ENCODE assay signal across 10 mouse cellular contexts in genomic region chr19:5815928-5816327, GRCm38 (mm10). TPM values are rescaled to one million over a fixed set of nuclear protein-coding genes. Genes with fewer than 3 reads are reported as not detected.
DNase-seq lines count a peak whose midpoint lies in the region; ATAC-seq and TF ChIP-seq lines count a peak whose summit lies in the region.
"Had no signal": no experiment of that assay in that cellular context is flagged by ENCODE, and none has a peak within 500 bp of the region (broad histone marks: within the 10 kb centered on the region; RNA-seq: fewer than 3 reads in every experiment).

No protein-coding gene starts in this region.

- WGBS in midbrain, embryonic 11.5 days, result 82% methylated on average over 4 of the region's 4 CpGs
- WGBS in midbrain, embryonic 16.5 days, result 68% methylated on average over 4 of the region's 4 CpGs
- WGBS in olfactory bulb, adult 2 months, result 59% methylated on average over 4 of the region's 4 CpGs

- intact Hi-C loops in left cerebral cortex, postnatal 10 days (cut with DNase I), result no loop called here

- H3K4me2 ChIP-seq in midbrain, embryonic 11.5 days, result no peak overlapping the region
- no peak overlapping the region for H3K4me2 ChIP-seq in midbrain, embryonic 16.5 days (ENCODE audit: low read length)
- H3K4me2 ChIP-seq: limb, embryonic 12.5 days; neural tube, embryonic 15.5 days had no signal

- no peaks in the 10 kb centered on the region for H3K9me3 ChIP-seq in midbrain, embryonic 11.5 days (ENCODE audit: control insufficient read depth, low read length)
- no peaks in the 10 kb centered on the region for H3K9me3 ChIP-seq in midbrain, embryonic 16.5 days (replicated peaks; ENCODE audit: control insufficient read depth, low read length, poor library complexity, severe bottlenecking)
- H3K9me3 ChIP-seq: limb, embryonic 12.5 days; neural tube, embryonic 15.5 days had no signal

- no peak for ATAC-seq in midbrain, embryonic 11.5 days (ENCODE audit: low FRiP score)
- ATAC-seq in midbrain, embryonic 16.5 days, result no peak

- TF ChIP-seq POLR2A in bone marrow macrophage, adult 2 months (IDR thresholded peaks at IDR 0.05; ENCODE audit: borderline replicate concordance, low read depth, low read length), result no peak
- no peak for TF ChIP-seq POLR2A in olfactory bulb, adult 2 months (IDR thresholded peaks at IDR 0.05; ENCODE audit: insufficient read depth, low read depth, low read length)

- no peak overlapping the region for H3K27ac ChIP-seq in midbrain, embryonic 11.5 days (ENCODE audit: low read depth, low read length)
- no peak overlapping the region for H3K27ac ChIP-seq in midbrain, embryonic 16.5 days (ENCODE audit: low read length)
- peak overlapping the region; percentile 92 for H3K27ac ChIP-seq in bone marrow macrophage, adult 2 months (ENCODE audit: insufficient read depth, low read depth, low read length)
- H3K27ac ChIP-seq in olfactory bulb, adult 2 months (ENCODE audit: insufficient read depth, low read depth, low read length), result peak overlapping the region; percentile 96

- H3K4me3 ChIP-seq in midbrain, embryonic 11.5 days (ENCODE audit: low read depth, low read length), result no peak overlapping the region
- H3K4me3 ChIP-seq in midbrain, embryonic 16.5 days (ENCODE audit: low read depth, low read length), result no peak overlapping the region
- peak overlapping the region; percentile 33 for H3K4me3 ChIP-seq in bone marrow macrophage, adult 2 months (ENCODE audit: insufficient read depth, low read length)
- H3K4me3 ChIP-seq in olfactory bulb, adult 2 months (ENCODE audit: insufficient read depth, low read depth, low read length), result no peak overlapping the region
- H3K4me3 ChIP-seq: limb, embryonic 12.5 days; neural tube, embryonic 15.5 days had no signal

- DNase-seq in midbrain, embryonic 11.5 days (ENCODE audit: low spot score, missing footprints), result peak; percentile 69
- DNase-seq in kidney, postnatal 10 days, result peak; percentile 71
- no peak for DNase-seq in right cerebral cortex, adult 18-20 months
- no peak for DNase-seq in cerebellum, postnatal 4 days (ENCODE audit: low spot score in 2 of 2)
- DNase-seq in left cerebral cortex, postnatal 10 days (ENCODE audit: extremely low spot score in 1 of 2, low spot score in 2 of 2), result no peak

- TF ChIP-seq CTCF in bone marrow macrophage, adult 2 months (IDR thresholded peaks at IDR 0.05; ENCODE audit: low read depth, low read length), result no peak
- TF ChIP-seq CTCF in olfactory bulb, adult 2 months (IDR thresholded peaks at IDR 0.05; ENCODE audit: insufficient read depth, low read depth, low read length), result no peak

- peaks cover 15% of the 10 kb centered on the region for H3K4me1 ChIP-seq in midbrain, embryonic 11.5 days (ENCODE audit: control insufficient read depth, insufficient read depth, low read length)
- peaks cover 23% of the 10 kb centered on the region for H3K4me1 ChIP-seq in midbrain, embryonic 16.5 days (ENCODE audit: control insufficient read depth, insufficient read depth, low read length)
- peaks cover 60% of the 10 kb centered on the region for H3K4me1 ChIP-seq in bone marrow macrophage, adult 2 months (ENCODE audit: control insufficient read depth, insufficient read depth, low read length)
- H3K4me1 ChIP-seq in olfactory bulb, adult 2 months (ENCODE audit: control insufficient read depth, insufficient read depth, low read length), result peaks cover 65% of the 10 kb centered on the region

- no peaks in the 10 kb centered on the region for H3K36me3 ChIP-seq in midbrain, embryonic 11.5 days (ENCODE audit: control insufficient read depth, insufficient read depth, low read length)
- no peaks in the 10 kb centered on the region for H3K36me3 ChIP-seq in midbrain, embryonic 16.5 days (ENCODE audit: control insufficient read depth, insufficient read depth, low read length)
- H3K36me3 ChIP-seq: limb, embryonic 12.5 days; neural tube, embryonic 15.5 days had no signal

- no peaks in the 10 kb centered on the region for H3K27me3 ChIP-seq in midbrain, embryonic 11.5 days (ENCODE audit: control insufficient read depth, insufficient read depth, low read length)
- no peaks in the 10 kb centered on the region for H3K27me3 ChIP-seq in midbrain, embryonic 16.5 days (ENCODE audit: control insufficient read depth, insufficient read depth, low read depth, low read length)
- H3K27me3 ChIP-seq: limb, embryonic 12.5 days; neural tube, embryonic 15.5 days had no signal

- no peak overlapping the region for H3K9ac ChIP-seq in midbrain, embryonic 11.5 days (ENCODE audit: low read length)
- no peak overlapping the region for H3K9ac ChIP-seq in midbrain, embryonic 16.5 days (ENCODE audit: low read depth, low read length)
- H3K9ac ChIP-seq: limb, embryonic 12.5 days; neural tube, embryonic 15.5 days had no signal

RNA-seq across cellular contexts. Expression of gene Scyl1, which starts 44.7 kb away (rescaled TPM):
- polyA plus RNA-seq in midbrain, embryonic 11.5 days (2014; fragmentation: Nextera tagmentation; extraction: Ambion mirVana), result 48.2 and 58.6 TPM in 2 replicates
- polyA plus RNA-seq in midbrain, embryonic 16.5 days (2015; fragmentation: Nextera tagmentation; extraction: Ambion mirVana), result 86.3 and 86.6 TPM in 2 replicates
- 46.7 and 48.3 TPM in 2 replicates for polyA plus RNA-seq in bone marrow macrophage, adult 2 months (2012; ENCODE audit: insufficient read depth, insufficient read length, missing spikeins)
- polyA plus RNA-seq in olfactory bulb, adult 2 months (2012; ENCODE audit: insufficient read depth, insufficient read length, low replicate concordance, missing spikeins), result not detected in 2 replicates
- total RNA-seq in left cerebral cortex, postnatal 10 days (2021), result 10 to 100 TPM; 79.4 to 82.8 TPM

RNA-seq across cellular contexts. Expression of gene Frmd8, which starts 59.1 kb away (rescaled TPM):
- 11.5 and 14.0 TPM in 2 replicates for polyA plus RNA-seq in midbrain, embryonic 11.5 days (2014; fragmentation: Nextera tagmentation; extraction: Ambion mirVana)
- 14.7 and 16.5 TPM in 2 replicates for polyA plus RNA-seq in midbrain, embryonic 16.5 days (2015; fragmentation: Nextera tagmentation; extraction: Ambion mirVana)
- polyA plus RNA-seq in bone marrow macrophage, adult 2 months (2012; ENCODE audit: insufficient read depth, insufficient read length, missing spikeins), result 24.6 and 25.2 TPM in 2 replicates
- not detected in 2 replicates for polyA plus RNA-seq in olfactory bulb, adult 2 months (2012; ENCODE audit: insufficient read depth, insufficient read length, low replicate concordance, missing spikeins)
- total RNA-seq in left cerebral cortex, postnatal 10 days (2021), result 10 to 100 TPM; 10.7 to 12.4 TPM

Comparison
In these comparisons a context has a peak if more than half of its experiments do, and no peak if none do; other contexts are left out.
1. DNase-seq: peak in midbrain, embryonic 11.5 days (single experiment) and kidney, postnatal 10 days (single experiment); none in right cerebral cortex, adult 18-20 months (single experiment), cerebellum, postnatal 4 days (0 of 2) and left cerebral cortex, postnatal 10 days (0 of 2).
2. H3K27ac ChIP-seq: peak in bone marrow macrophage, adult 2 months (single experiment) and olfactory bulb, adult 2 months (single experiment); none in midbrain, embryonic 11.5 days (single experiment) and midbrain, embryonic 16.5 days (single experiment).